ENCODE assay signal across 9 mouse cellular contexts in genomic region chr7:119010854-119011529, GRCm38 (mm10). TPM values are rescaled to one million over a fixed set of nuclear protein-coding genes. Genes with fewer than 3 reads are reported as not detected.
A peak's percentile ranks its signal among the peaks of the same experiment; 100 is the strongest.
DNase-seq lines count a peak whose midpoint lies in the region; ATAC-seq and TF ChIP-seq lines count a peak whose summit lies in the region.
"Had no signal": no experiment of that assay in that cellular context is flagged by ENCODE, and none has a peak within 500 bp of the region (broad histone marks: within the 10 kb centered on the region; RNA-seq: fewer than 3 reads in every experiment).

No protein-coding gene starts in this region.

- no peaks in the 10 kb centered on the region for H3K36me3 ChIP-seq in heart, adult 2 months (ENCODE audit: control insufficient read depth, insufficient read depth, low read length)
- no peaks in the 10 kb centered on the region for H3K36me3 ChIP-seq in embryonic facial prominence, embryonic 10.5 days (replicated peaks)
- H3K36me3 ChIP-seq in hindbrain, embryonic 10.5 days = no peaks in the 10 kb centered on the region
- H3K36me3 ChIP-seq in midbrain, embryonic 11.5 days (ENCODE audit: control insufficient read depth, insufficient read depth, low read length) = no peaks in the 10 kb centered on the region
- no peaks in the 10 kb centered on the region for H3K36me3 ChIP-seq in stomach, postnatal 0 days (ENCODE audit: control insufficient read depth, insufficient read depth, low read length)
- H3K36me3 ChIP-seq: limb, embryonic 15.5 days had no signal

- H3K9me3 ChIP-seq in embryonic facial prominence, embryonic 10.5 days = no peaks in the 10 kb centered on the region
- no peaks in the 10 kb centered on the region for H3K9me3 ChIP-seq in hindbrain, embryonic 10.5 days
- H3K9me3 ChIP-seq in midbrain, embryonic 11.5 days (ENCODE audit: control insufficient read depth, low read length) = no peaks in the 10 kb centered on the region
- H3K9me3 ChIP-seq in stomach, postnatal 0 days (ENCODE audit: control insufficient read depth, low read length) = no peaks in the 10 kb centered on the region
- H3K9me3 ChIP-seq: limb, embryonic 15.5 days had no signal

- no peaks in the 10 kb centered on the region for H3K4me1 ChIP-seq in heart, adult 2 months (ENCODE audit: control insufficient read depth, insufficient read depth, low read length)
- no peaks in the 10 kb centered on the region for H3K4me1 ChIP-seq in embryonic facial prominence, embryonic 10.5 days
- H3K4me1 ChIP-seq in hindbrain, embryonic 10.5 days (replicated peaks) = no peaks in the 10 kb centered on the region
- H3K4me1 ChIP-seq in midbrain, embryonic 11.5 days (ENCODE audit: control insufficient read depth, insufficient read depth, low read length) = no peaks in the 10 kb centered on the region
- H3K4me1 ChIP-seq in stomach, postnatal 0 days (replicated peaks; ENCODE audit: control insufficient read depth, insufficient read depth) = no peaks in the 10 kb centered on the region
- H3K4me1 ChIP-seq: limb, embryonic 15.5 days had no signal

- no peak overlapping the region for H3K4me3 ChIP-seq in heart, adult 2 months
- H3K4me3 ChIP-seq in embryonic facial prominence, embryonic 10.5 days = no peak overlapping the region
- H3K4me3 ChIP-seq in hindbrain, embryonic 10.5 days = no peak overlapping the region
- no peak overlapping the region for H3K4me3 ChIP-seq in midbrain, embryonic 11.5 days (ENCODE audit: low read depth, low read length)
- no peak overlapping the region for H3K4me3 ChIP-seq in stomach, postnatal 0 days (ENCODE audit: low read depth, low read length)
- H3K4me3 ChIP-seq: limb, embryonic 15.5 days had no signal

- 18% methylated on average over 5 of the region's 5 CpGs for WGBS in heart, adult 2 months
- WGBS in embryonic facial prominence, embryonic 10.5 days = 15% methylated on average over 5 of the region's 5 CpGs
- 21% methylated on average over 5 of the region's 5 CpGs for WGBS in hindbrain, embryonic 10.5 days
- 14% methylated on average over 5 of the region's 5 CpGs for WGBS in midbrain, embryonic 11.5 days
- 14% methylated on average over 5 of the region's 5 CpGs for WGBS in stomach, postnatal 0 days

- no peaks in the 10 kb centered on the region for H3K27me3 ChIP-seq in heart, adult 2 months (ENCODE audit: control insufficient read depth, insufficient read depth, low read length)
- H3K27me3 ChIP-seq in embryonic facial prominence, embryonic 10.5 days (replicated peaks; ENCODE audit: low read depth, poor library complexity, severe bottlenecking) = no peaks in the 10 kb centered on the region
- H3K27me3 ChIP-seq in hindbrain, embryonic 10.5 days (ENCODE audit: insufficient read depth, poor library complexity, severe bottlenecking) = no peaks in the 10 kb centered on the region
- no peaks in the 10 kb centered on the region for H3K27me3 ChIP-seq in midbrain, embryonic 11.5 days (ENCODE audit: control insufficient read depth, insufficient read depth, low read length)
- no peaks in the 10 kb centered on the region for H3K27me3 ChIP-seq in stomach, postnatal 0 days (ENCODE audit: control insufficient read depth, insufficient read depth, low read length)

- H3K27ac ChIP-seq in heart, adult 2 months = no peak overlapping the region
- H3K27ac ChIP-seq in embryonic facial prominence, embryonic 10.5 days (replicated peaks) = no peak overlapping the region
- H3K27ac ChIP-seq in hindbrain, embryonic 10.5 days = no peak overlapping the region
- no peak overlapping the region for H3K27ac ChIP-seq in midbrain, embryonic 11.5 days (ENCODE audit: low read depth, low read length)
- H3K27ac ChIP-seq in stomach, postnatal 0 days (replicated peaks) = no peak overlapping the region
- H3K27ac ChIP-seq: limb, embryonic 15.5 days had no signal

- ATAC-seq in midbrain, embryonic 11.5 days (ENCODE audit: low FRiP score) = peak; percentile 30; the same call in 1 of the 2 replicates
- ATAC-seq in stomach, postnatal 0 days (ENCODE audit: low FRiP score, low TSS enrichment) = no peak

- intact Hi-C loops in heart, adult 2 months (cut with DNase I) = loop anchor here (10.0 kb wide), 1 partner anchor 504 kb away; the partner anchor contains the start of gene Acsm5
- intact Hi-C loops in heart, postnatal 25 days (cut with DNase I) = loop anchor here (1.0 kb wide), 1 partner anchor 504 kb away; no protein-coding TSS in a partner anchor

- no peaks in the 10 kb centered on the region for H3K79me2 ChIP-seq in heart, adult 2 months (replicated peaks; ENCODE audit: control insufficient read depth, insufficient read depth, low read length)

- no peak overlapping the region for H3K4me2 ChIP-seq in midbrain, embryonic 11.5 days
- H3K4me2 ChIP-seq in stomach, postnatal 0 days (replicated peaks; ENCODE audit: low read depth) = no peak overlapping the region
- H3K4me2 ChIP-seq: limb, embryonic 15.5 days had no signal

- TF ChIP-seq POLR2A in heart, adult 2 months (IDR thresholded peaks at IDR 0.05; ENCODE audit: insufficient read depth, low read depth, low read length) = no peak

- peak; percentile 95 for TF ChIP-seq CTCF in heart, adult 2 months (IDR thresholded peaks at IDR 0.05)
- peak; percentile 84 for TF ChIP-seq CTCF in stomach, postnatal 0 days (IDR thresholded peaks at IDR 0.05; ENCODE audit: low read depth)

- H3K9ac ChIP-seq in heart, adult 2 months (ENCODE audit: low read depth, low read length) = no peak overlapping the region
- no peak overlapping the region for H3K9ac ChIP-seq in midbrain, embryonic 11.5 days (ENCODE audit: low read length)
- H3K9ac ChIP-seq in stomach, postnatal 0 days (ENCODE audit: low read length) = no peak overlapping the region
- H3K9ac ChIP-seq: limb, embryonic 15.5 days had no signal

- DNase-seq in heart, adult 2 months = peak; percentile 19 to 74
- no peak for DNase-seq in heart, postnatal 25 days (ENCODE audit: low spot score)
- DNase-seq in adrenal gland, postnatal 10 days = peak; percentile 86
- DNase-seq in embryonic facial prominence, embryonic 10.5 days (ENCODE audit: low spot score) = peak; percentile 76
- DNase-seq in hindbrain, embryonic 10.5 days (ENCODE audit: low spot score) = peak; percentile 74
- DNase-seq in layer of hippocampus, postnatal 10 days (ENCODE audit: low spot score in 2 of 2) = peak; percentile 94 to 95
- peak; percentile 98 for DNase-seq in midbrain, embryonic 11.5 days (ENCODE audit: low spot score, missing footprints)
- DNase-seq in stomach, postnatal 0 days (ENCODE audit: low spot score) = peak; percentile 67

- TF ChIP-seq EP300 in heart, adult 2 months (IDR thresholded peaks at IDR 0.05; ENCODE audit: insufficient read depth, low read depth, low read length) = no peak
- TF ChIP-seq EP300 in stomach, postnatal 0 days (optimal IDR thresholded peaks at IDR 0.05) = no peak

RNA-seq across cellular contexts. Expression of gene Gprc5b, which starts 16.0 kb away (rescaled TPM):
- total RNA-seq in heart, adult 2 months (2021) = 10 to 100 TPM; 11.3 to 11.6 TPM
- polyA plus RNA-seq in heart, adult 2 months (2012; rRNA removed) = 20.4 and 24.0 TPM in 2 replicates
- total RNA-seq in heart, postnatal 25 days (2021) = 10 to 100 TPM; 13.9 to 15.7 TPM
- total RNA-seq in adrenal gland, postnatal 10 days (2021) = 10 to 100 TPM; 67.5 to 67.8 TPM
- 7.2 and 8.2 TPM in 2 replicates for polyA plus RNA-seq in embryonic facial prominence, embryonic 10.5 days (2016; fragmentation: Nextera tagmentation; extraction: Ambion mirVana)
- polyA plus RNA-seq in hindbrain, embryonic 10.5 days (2016; fragmentation: Nextera tagmentation; extraction: Ambion mirVana) = 17.5 and 25.4 TPM in 2 replicates
- total RNA-seq in layer of hippocampus, postnatal 10 days (2021) = 10 to 100 TPM; 43.1 to 44.1 TPM
- 20.0 and 20.1 TPM in 2 replicates for polyA plus RNA-seq in midbrain, embryonic 11.5 days (2014; fragmentation: Nextera tagmentation; extraction: Ambion mirVana)
- 0.96 and 1.5 TPM in 2 replicates for polyA plus RNA-seq in stomach, postnatal 0 days (2015; fragmentation: Nextera tagmentation; extraction: Ambion mirVana)
